Mouse (Mus musculus) C2C12 (cell line): ENCODE measurements at regions not wholly inside any gene's neighbourhood (a gene's known extent, or its start where the extent isn't known, plus 50 kb on each side); places are given as distances from the start of the nearest gene placed in this dataset.

Experiments
- CTCF ChIP-seq: IDR thresholded peaks from one replicate; pipeline ENCODE4 v1.5.1; 2011; ENCODE audit not compliant: control insufficient read depth, insufficient read depth, insufficient read length
- MYOG ChIP-seq: IDR thresholded peaks from one replicate; pipeline ENCODE4 v1.6.1; 2011; ENCODE audit not compliant: control insufficient read depth, insufficient read length; ENCODE audit errors: extremely low read depth
- USF1 ChIP-seq: IDR thresholded peaks from one replicate; pipeline ENCODE4 v1.6.1; 2011; ENCODE audit warnings: low read depth, mild to moderate bottlenecking, control low read depth, moderate library complexity

DNA sequence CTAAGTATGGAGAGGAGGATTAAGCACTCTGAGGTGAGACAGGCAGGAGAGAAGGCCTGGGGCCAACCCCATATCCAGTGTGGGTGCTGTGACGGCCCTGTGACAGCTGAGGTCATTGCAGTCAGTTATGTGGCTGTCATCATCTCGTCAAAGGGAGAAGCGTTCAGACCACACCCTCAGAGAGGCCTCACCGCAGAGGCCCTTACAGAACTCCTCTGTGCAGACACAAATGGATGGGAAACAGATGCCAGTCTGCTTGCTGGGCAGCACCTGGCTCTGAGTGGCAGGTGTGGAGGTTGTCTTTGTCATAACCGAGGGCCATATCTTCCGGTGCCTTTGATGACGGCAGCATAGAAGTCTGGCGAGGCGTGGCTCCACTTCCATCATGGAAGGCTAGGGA, 73.2 kb upstream of the Pmepa1 start:
- TF ChIP-seq USF1 (no peak), MYOG (no peak), CTCF (no peak)
